Mouse (Mus musculus): ENCODE results near the gene Ugcg.
A peak's percentile ranks its signal among the peaks of the same experiment; 100 is the strongest.

Ugcg gene

GRCm38 (mm10) chr4:59190650-59191424, 1.8 kb downstream of the Ugcg start:
- DNase-seq: no peak

GRCm38 (mm10) chr4:59194731-59195496, 5.9 kb downstream of the Ugcg start:
- no peak for DNase-seq

GRCm38 (mm10) chr4:59196346-59197077, 7.5 kb downstream of the Ugcg start:
- DNase-seq: no peak

- no peak for DNase-seq
These were observed 8.0 kb downstream of the Ugcg start for GRCm38 (mm10) chr4:59197078-59197424.

GRCm38 (mm10) chr4:59197462-59197861, 8.4 kb downstream of the Ugcg start:
- no peak for DNase-seq

- peak; percentile 70 for DNase-seq
These were observed 10.3 kb downstream of the Ugcg start for GRCm38 (mm10) chr4:59199341-59199740.

- no peak for DNase-seq
These were observed 10.7 kb downstream of the Ugcg start for GRCm38 (mm10) chr4:59199805-59200204.

- DNase-seq: no peak
These were observed 11.6 kb downstream of the Ugcg start for GRCm38 (mm10) chr4:59200636-59201035.

- no peak for DNase-seq
These were observed 15.6 kb downstream of the Ugcg start for GRCm38 (mm10) chr4:59204616-59205015.

GRCm38 (mm10) chr4:59205758-59206340, 16.8 kb downstream of the Ugcg start:
- no peak for DNase-seq

- DNase-seq: no peak
These were observed 17.5 kb downstream of the Ugcg start for GRCm38 (mm10) chr4:59206600-59206999.

GRCm38 (mm10) chr4:59208607-59209006, 19.6 kb downstream of the Ugcg start:
- no peak for DNase-seq

- no peak for DNase-seq
These were observed 22.1 kb downstream of the Ugcg start for GRCm38 (mm10) chr4:59211181-59211580.

- DNase-seq: no peak
These were observed 24.8 kb downstream of the Ugcg start for GRCm38 (mm10) chr4:59213833-59214232.

GRCm38 (mm10) chr4:59214695-59215094, 25.6 kb downstream of the Ugcg start:
- DNase-seq: no peak

GRCm38 (mm10) chr4:59215585-59215984, 26.5 kb downstream of the Ugcg start:
- no peak for DNase-seq

GRCm38 (mm10) chr4:59217101-59217500, 28.0 kb downstream of the Ugcg start:
- no peak for DNase-seq

GRCm38 (mm10) chr4:59218154-59218553, 29.1 kb downstream of the Ugcg start:
- no peak for DNase-seq

- DNase-seq: no peak
These were observed 33.2 kb downstream of the Ugcg start for GRCm38 (mm10) chr4:59222226-59222625.

- DNase-seq: no peak
These were observed 34.1 kb downstream of the Ugcg start for GRCm38 (mm10) chr4:59223055-59223615.

- DNase-seq: peak; percentile 29
These were observed 35.8 kb downstream of the Ugcg start for GRCm38 (mm10) chr4:59224889-59225288.

- DNase-seq: no peak
These were observed 38.0 kb downstream of the Ugcg start for GRCm38 (mm10) chr4:59227047-59227446.

GRCm38 (mm10) chr4:59228951-59229350, 39.9 kb downstream of the Ugcg start:
- no peak for DNase-seq
